Comparison of ENCODE assay signal across 18 mouse cellular contexts in genomic region chr2:90960012-90960411, GRCm38 (mm10).
"Had no signal": no experiment of that assay in that cellular context is flagged by ENCODE, and none has a peak within 500 bp of the region (broad histone marks: within the 10 kb centered on the region; RNA-seq: fewer than 3 reads in every experiment).

No protein-coding gene starts in this region.

- H3K36me3 ChIP-seq: intestine, embryonic 15.5 days; midbrain, embryonic 15.5 days; neural tube, embryonic 12.5 days had no signal

- H3K4me1 ChIP-seq: limb, embryonic 12.5 days; neural tube, embryonic 12.5 days had no signal

- H3K9ac ChIP-seq: intestine, embryonic 15.5 days; limb, embryonic 12.5 days; liver, embryonic 13.5 days; liver, postnatal 0 days; lung, embryonic 15.5 days; midbrain, embryonic 15.5 days; neural tube, embryonic 12.5 days had no signal

- ATAC-seq: intestine, embryonic 15.5 days; liver, postnatal 0 days; midbrain, embryonic 15.5 days had no signal

- H3K27me3 ChIP-seq: intestine, embryonic 15.5 days; limb, embryonic 12.5 days; liver, embryonic 13.5 days; lung, embryonic 15.5 days; megakaryocyte, embryonic 14.5 days; midbrain, embryonic 15.5 days; neural tube, embryonic 12.5 days had no signal

- H3K4me3 ChIP-seq: intestine, embryonic 15.5 days; limb, embryonic 12.5 days; liver, embryonic 13.5 days; lung, embryonic 15.5 days; megakaryocyte, embryonic 14.5 days; midbrain, embryonic 15.5 days; neural tube, embryonic 12.5 days had no signal

- H3K27ac ChIP-seq: intestine, embryonic 15.5 days; limb, embryonic 12.5 days; liver, embryonic 13.5 days; lung, embryonic 15.5 days; macrophage; midbrain, embryonic 15.5 days; neural tube, embryonic 12.5 days; stomach, postnatal 0 days had no signal

- DNase-seq: kidney, adult 18-20 months; kidney, postnatal 10 days; kidney, postnatal 4 days; liver; liver, embryonic 13.5 days; liver, postnatal 0 days; lung, postnatal 14 days; right cerebral cortex, postnatal 25 days; thymus, adult 18-20 months; thymus, postnatal 14 days had no signal
